Mouse (Mus musculus): ENCODE results near the gene Ccdc116.

The Ccdc116 gene

GRCm38 (mm10) chr16:17127292-17127691, 19.7 kb downstream of the Ccdc116 start:
- peak; percentile 79 for DNase-seq (ENCODE audit: low read depth)

DNA sequence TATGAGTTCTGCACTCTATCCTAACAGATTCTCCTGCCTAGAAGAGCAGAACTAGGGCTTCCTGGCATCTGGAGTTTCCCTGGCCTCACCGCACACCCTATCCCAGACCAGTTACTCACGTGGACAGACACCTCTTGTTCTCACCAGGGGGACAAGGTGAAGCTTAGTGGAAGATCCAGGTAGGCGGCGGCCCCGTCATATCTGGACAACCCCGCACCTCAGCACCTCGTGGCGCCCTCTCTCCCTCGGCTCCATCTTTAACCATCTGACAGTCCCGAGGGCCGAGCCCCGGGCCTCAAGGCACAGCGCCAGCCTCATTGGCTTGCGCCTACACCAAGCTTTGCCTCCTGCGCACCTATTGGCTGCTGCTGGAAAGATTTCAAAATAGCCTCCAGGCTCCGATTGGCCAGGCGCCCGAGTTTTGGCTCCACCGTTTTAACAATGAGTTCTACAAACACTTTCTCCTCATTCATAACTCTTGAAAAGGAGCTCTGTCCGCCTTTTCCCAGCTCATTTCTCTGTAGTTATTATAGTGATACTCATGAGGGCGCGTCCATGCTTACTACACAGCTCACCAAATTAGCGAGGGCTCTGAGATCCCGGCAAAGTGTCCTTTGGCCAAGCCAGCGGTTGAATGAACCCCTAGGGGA, 22.0 kb downstream of the Ccdc116 start, which contains the start of gene 2610318N02Rik:
Gene 2610318N02Rik (minus strand): TSS at position 297 of the 650 bp plus-strand sequence.
- peak; percentile 89 for DNase-seq (ENCODE audit: low read depth)

GRCm38 (mm10) chr16:17124119-17124870, 22.7 kb downstream of the Ccdc116 start:
- DNase-seq (ENCODE audit: low read depth) = peak; percentile 40

GRCm38 (mm10) chr16:17121569-17121968, 25.5 kb downstream of the Ccdc116 start:
- no peak for DNase-seq (ENCODE audit: low read depth)

DNA sequence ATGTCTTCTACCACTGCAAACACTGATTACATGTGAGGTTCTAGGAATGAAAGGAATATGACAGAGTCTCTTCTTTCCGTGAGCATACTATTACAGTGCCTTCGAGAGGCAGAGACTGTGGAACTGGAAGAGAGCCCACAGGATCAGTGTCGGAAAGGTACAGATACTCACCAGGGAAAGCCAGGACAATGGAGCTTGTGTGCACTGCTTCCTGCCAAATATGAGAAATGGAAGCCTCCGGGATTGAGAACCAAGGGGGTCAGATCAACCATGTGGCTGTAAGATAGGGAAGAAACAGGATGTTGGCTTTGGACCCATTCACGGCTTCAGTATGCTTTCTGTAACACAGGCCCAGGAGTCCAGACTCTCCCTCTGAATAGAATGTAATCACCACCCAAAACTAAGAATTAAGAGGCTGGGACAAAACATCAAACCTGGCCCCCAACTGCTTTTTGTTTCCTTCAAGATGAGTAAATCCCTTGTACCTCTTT, 29.7 kb downstream of the Ccdc116 start:
- DNase-seq (ENCODE audit: low read depth) = no peak

- peak; percentile 86 for DNase-seq (ENCODE audit: low read depth)
Observed at GRCm38 (mm10) chr16:17110771-17111743, 36.0 kb downstream of the Ccdc116 start, which contains the start of gene Ppil2. Gene Ppil2, minus strand, starts transcription at chr16:17111257.

DNA sequence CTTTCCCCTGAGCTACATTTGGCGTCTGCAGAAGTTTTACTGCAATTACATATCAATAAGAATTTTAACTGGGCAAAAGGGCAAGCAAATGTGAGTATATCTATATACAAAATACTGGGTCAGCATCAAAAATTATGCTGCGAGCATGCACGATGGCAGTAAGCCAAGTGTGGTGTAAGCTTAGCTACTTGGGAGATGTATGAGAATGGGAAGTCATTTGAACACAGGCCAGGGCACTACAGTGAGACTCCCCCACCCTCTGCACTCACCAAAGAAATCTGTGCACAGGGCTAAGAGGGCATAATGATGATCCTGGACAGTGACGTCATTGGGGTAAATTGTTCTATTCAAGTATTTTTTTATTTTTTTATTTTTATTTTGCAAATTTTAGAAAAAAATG, 42.4 kb downstream of the Ccdc116 start:
- no peak for DNase-seq (ENCODE audit: low read depth)

GRCm38 (mm10) chr16:17102630-17103220, 44.3 kb downstream of the Ccdc116 start:
- DNase-seq (ENCODE audit: low read depth) = no peak

DNA sequence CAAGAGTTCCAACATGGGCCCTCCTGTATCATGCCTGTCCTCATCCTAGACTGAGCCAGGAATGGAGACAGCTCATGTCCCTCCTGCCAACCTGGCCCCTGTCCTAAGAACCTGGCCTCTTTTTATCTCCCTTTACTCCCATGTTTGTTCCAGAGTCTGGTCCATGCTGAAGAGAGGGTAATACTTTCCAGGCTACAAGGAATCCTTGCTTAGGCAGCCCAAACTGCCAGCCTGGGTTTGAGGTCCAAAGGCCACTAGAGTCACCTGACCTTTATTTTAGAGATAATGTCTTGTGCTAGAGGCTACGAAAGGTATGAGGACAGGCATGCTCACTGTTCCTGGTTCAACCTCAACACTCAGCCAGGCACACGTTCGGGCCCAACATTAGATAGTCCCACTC, 50.1 kb downstream of the Ccdc116 start:
- no peak for DNase-seq (ENCODE audit: low read depth)

Data from induced T-regulatory cell, adult 2 months (primary cell).